Mouse (Mus musculus): Measurements from ENCODE around the gene Atp6v0a4.

The Atp6v0a4 gene

DNA sequence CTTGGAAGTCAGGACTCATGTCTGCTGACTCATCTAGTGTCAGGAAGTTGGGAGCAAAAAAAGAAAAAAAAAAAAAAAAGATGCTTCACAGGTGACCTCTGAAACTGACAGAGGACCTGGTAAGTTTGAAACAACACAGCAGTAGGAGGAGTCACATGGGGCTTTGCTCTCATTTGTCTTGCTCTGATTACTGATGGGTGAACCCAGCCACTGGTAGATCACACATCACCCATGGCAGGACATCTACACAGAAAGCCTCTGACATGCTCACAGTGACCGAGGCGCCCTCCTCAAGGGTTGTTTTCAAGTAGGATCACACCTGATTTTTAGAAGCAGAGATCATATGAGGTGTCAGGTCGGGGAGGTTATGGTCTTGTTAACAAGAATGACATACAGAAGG lies 1.1 kb upstream of the Atp6v0a4 start:
- DNase-seq (ENCODE audit: extremely low read depth, low read depth, low spot score) = no peak

DNA sequence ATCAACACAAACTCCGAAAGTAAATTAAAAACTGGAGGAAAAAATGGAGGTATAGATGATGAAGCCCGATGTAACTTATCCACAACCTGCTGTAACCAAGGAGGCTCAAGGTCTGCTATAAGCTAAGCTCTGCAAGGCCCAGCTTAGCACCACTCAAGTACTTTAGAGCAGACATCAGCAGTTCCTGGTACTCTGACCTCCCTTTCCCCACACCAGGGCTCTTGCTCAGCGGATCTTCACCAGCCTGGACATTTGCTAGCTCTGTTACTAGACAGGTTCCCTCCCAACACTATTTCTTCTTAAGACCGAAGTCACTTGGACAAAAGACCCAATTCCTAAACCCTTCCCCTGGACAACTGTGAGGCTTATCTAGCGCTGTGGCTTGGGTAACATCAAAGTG lies 496 bp upstream of the Atp6v0a4 start:
- DNase-seq (ENCODE audit: extremely low read depth, low read depth, low spot score) = no peak

DNA sequence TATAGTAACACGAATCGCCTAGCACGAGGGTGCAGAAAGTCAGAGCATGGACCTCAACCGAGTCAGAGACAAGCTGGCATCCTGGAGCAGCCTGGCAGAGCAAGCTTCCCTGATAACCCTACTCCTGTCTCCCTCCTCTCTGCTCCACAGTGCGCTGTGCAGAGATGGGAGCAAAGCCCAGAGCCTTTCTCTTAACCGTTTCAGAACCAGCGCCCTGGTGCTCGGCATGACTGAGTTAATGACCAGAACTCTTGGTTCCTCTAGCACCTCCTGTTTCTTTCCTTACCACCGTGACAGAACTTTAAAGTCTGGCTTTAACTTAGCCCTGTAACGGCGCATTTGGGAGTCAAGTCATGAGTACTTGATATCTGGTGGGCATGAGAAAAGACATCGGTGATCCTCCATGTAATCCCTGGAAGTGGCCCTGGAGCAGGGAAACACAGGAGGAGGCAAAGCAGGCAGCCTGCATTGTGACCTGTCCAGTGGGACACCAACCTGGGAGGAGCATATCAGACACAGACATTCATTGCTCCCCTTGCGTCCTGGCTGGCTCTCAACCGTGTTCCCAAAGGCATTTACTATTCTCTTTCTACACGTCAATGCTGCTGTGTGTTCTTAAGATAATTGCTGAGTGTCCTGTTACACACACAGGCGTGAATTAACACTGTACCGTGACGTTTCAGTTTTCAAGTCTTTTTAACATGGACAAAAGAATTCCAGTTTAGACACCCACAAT lies 747 bp downstream of the Atp6v0a4 start:
- DNase-seq (ENCODE audit: extremely low read depth, low read depth, low spot score) = no peak

DNA sequence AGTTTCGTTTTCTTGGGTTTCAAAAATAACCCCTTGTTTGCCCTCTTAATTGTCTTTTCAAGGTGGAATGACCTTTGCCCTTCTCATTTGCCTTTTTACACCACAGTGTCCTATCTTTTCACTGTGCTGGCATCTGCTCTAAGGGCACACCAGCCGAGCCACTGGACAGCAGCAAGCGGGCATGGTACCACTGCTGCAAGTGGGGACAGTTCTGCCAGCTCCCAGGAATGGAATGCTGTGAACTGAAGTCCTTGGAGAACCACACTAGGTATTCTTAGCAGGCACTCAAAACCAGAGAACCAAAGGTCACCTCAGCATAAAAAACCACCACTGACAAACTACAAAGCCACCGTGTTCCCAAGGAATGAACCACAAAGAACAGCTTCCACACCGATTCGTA lies 1.6 kb downstream of the Atp6v0a4 start:
- DNase-seq (ENCODE audit: extremely low read depth, low read depth, low spot score) = no peak

DNA sequence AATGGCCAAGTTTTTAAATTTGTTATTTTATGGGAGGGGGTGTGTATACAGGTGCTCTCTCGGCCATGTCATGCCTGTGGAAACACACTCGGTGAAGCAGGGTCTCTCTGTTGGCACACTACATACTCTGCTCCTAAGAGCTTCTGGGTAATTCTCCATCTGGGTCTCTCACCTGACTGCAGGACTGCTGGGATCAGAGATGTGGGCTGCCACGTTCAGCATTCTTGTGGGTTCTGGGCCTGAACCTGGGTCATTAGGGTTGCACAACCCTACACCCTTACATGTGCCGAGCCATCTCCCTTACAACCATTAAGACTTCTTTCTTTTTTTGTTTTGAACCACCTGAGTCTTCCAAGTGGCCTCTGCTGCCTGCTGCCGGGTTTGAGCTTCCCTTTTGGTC lies 2.5 kb downstream of the Atp6v0a4 start:
- DNase-seq (ENCODE audit: extremely low read depth, low read depth, low spot score) = no peak

DNA sequence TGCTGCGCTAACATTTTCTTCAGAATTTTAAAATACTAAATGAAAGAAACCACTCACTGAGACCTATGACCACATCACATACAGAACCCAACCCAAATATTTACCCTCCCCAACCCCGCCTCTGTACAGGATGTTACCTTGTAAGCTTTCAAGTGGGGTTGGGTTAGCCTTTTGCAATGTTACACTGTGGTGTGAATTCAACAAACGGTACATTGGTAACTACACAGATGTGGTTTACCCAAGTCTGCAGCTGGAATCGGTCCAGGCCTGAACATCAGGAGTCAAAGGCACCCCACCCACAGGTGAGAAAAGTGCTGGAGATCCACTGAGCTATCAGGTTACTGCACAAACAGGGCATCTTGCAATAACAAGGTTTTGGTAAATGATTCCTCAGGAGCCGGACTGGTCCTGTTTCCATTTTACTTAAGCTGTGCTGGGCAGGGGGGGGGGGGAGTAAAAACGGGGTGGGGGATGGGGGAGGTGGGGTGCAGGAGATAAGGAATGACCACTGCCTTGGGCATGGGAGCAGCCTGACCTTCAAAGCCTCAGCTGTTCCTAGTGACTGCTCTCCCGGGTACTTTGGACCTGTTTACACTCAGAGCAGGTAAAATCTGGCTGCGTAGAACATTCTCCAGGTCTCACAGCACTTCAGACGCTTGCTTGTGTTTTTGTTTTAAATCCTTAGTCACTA lies 3.6 kb downstream of the Atp6v0a4 start:
- DNase-seq (ENCODE audit: extremely low read depth, low read depth, low spot score) = no peak

DNA sequence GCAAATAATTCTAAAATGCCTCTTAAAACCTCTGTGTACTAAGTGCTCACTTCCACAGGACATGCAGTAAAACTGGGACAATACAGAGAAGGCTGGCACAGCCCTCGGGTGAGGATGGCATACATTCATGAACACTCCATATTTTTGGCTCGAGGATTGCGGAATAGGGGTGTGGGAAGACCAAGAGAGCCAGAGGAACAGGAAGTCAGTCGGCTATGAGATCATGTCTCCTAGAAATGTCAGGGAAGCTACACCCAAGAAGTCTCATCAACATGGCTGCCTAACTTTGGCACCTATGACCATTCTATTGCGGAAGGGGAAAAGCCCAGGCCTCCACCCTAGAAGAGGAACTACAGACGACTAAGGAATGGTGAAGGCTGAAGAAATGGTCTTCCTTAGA lies 6.0 kb downstream of the Atp6v0a4 start:
- DNase-seq (ENCODE audit: extremely low read depth, low read depth, low spot score) = no peak

DNA sequence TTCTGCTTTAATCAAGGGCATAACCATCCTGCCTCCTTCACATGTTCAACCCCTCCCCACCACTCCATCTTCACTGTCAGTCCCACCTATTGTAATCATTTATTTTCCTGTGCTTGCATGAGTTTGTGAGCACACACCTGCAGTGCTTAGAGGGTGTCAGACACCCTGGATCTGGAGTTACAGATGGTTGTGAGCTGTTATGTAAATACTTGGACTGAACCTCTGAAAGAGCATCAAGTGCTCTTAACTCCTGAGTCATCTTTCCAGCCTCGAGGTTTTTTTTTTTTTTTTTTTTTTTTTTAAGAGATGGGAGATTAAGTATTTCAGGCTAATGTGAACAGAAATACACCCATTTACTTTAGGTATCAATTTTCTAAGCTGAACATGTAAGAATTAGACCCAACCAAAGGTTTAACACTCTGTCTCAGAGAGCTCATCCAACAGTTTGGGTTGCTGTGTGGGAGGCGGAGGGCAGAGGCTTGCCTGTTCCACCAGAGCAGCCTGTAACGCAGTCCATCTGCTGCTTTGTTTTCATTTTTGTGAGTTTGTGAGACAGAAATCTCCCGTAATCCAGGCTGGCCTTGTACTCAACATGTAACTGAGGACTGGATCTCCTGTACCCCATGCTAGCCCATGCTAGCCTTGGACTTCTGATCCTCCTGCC lies 8.1 kb downstream of the Atp6v0a4 start:
- no peak for DNase-seq (ENCODE audit: extremely low read depth, low read depth, low spot score)

DNA sequence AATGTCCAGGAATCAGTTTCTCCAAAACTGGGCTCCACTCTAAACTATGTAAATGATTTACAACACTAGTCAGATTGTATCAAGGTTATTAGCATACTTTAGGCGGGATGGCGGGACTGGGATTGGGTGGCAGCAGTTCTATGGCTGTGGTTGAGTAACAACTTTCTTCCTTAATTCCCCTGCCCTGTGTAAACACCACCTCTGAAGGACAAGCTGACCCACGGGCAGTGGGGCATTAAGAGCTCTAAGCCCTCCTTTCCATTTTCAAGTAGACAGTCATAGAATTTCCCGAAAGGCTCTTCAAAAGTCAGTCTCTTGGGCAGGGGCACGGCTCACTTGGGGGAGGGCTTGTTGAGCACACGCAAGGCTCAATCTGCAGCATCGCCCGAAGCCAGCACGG lies 13.5 kb downstream of the Atp6v0a4 start:
- no peak for DNase-seq (ENCODE audit: extremely low read depth, low read depth, low spot score)

DNA sequence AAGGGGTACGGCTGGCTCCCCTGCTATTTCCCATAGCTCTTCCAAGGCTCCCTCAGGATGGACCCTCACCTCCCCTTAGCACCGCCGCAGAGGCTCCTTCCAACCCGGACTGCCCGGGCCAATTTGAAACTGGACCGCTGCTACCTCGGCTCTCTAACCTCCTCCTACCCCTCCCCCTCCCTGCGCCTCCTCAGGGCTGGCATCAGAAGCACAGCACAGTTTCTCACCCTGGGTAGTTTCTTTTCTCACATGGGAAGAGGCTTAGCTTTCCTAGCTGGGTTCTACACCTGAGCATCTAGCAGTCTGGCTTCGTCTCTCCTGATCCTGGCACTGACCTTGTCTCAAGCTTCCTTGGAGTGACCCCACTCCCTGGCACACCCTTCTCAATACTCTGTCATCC lies 14.5 kb downstream of the Atp6v0a4 start:
- DNase-seq (ENCODE audit: extremely low read depth, low read depth, low spot score) = no peak

DNA sequence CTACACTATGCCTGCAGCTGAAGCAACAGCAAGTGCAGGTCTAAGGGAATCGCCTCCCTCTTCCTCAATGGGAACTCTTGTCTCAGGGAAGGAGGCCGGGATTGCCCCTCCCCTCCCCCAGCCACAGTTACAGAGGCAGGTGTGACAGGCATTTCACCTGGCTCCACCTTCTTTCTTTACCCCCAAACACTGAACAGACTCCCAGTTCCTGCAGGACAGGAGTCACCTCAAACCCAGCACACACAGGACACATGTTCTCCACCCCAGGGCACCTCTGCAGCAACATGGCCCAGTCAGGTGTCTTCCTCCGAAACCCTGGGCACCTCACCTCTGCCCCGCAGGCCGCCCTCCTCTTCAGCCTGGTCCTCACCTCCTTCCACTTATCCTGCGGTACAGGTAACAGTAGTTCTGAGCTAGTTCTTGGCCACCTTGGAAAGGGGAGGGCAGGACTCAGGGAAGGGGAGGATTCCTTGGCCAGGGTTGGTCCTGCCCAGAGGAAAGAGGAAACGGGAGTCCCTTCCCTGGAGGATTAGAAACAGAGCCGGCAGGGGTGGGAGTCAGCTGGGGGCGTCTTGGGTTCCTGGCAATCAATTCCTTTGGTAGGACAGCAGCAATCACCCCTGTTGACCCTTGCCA lies 15.1 kb downstream of the Atp6v0a4 start, which contains the start of gene Tmem213:
Gene Tmem213 (plus strand): TSS at position 96 of the 636 bp plus-strand sequence.
- no peak for DNase-seq (ENCODE audit: extremely low read depth, low read depth, low spot score)

DNA sequence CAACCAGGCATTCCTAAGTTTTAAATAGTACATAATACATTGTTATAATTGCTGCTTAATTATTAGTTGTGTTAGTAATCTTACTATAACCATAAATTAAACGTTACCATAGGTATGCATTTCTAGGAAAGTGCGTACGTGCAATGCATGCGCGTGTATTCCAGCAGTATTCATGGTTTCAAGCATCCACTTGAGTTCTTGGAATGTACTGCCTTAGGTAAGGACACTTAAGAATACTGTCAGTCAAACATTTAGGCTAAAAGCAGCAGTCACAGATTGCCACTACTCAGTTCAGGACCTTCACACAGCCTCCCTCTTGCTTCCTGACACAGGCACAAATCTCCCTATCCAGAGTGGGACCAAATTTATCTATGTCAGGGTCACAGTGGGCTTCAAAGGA lies 15.9 kb downstream of the Atp6v0a4 start:
- DNase-seq (ENCODE audit: extremely low read depth, low read depth, low spot score) = no peak

DNA sequence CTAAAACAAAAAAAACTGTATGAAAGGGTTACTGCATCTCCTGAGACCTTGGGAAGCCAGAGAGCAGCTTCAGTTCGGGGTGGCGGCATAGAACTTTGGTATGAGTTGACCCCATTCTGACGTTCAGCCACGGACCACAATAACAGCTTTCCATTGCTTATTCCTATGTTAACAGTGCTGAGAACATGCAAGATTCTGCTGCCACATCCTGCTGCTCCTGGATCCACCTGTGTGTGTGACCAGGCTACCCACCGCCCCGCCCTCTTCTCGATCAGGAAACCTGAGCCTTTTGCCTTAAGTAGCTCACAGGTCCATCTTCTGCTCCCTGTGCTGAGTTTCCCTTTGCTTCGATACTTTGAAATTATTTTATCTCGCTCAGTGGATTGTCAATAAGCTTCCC lies 18.5 kb downstream of the Atp6v0a4 start:
- DNase-seq (ENCODE audit: extremely low read depth, low read depth, low spot score) = no peak

DNA sequence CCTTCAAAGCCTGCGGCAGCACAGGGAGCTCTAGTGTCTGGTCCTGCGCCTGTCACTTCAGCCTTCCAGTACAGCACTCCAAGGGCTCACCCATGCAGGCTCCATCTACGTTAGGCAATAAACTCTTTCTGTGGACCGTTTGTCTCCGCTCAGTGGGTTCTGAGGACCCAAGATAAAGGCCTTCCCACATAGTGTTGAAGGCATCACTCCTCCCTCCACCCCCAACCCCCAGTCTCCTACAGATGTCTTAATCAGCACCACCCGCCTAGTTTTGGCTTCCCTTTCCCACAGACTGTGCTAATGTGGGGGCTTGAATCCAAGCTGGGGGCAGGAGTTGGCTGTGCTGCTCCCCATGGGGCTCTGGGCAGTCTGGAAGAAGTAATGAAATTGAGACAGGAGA lies 20.6 kb downstream of the Atp6v0a4 start:
- DNase-seq (ENCODE audit: extremely low read depth, low read depth, low spot score) = no peak

DNA sequence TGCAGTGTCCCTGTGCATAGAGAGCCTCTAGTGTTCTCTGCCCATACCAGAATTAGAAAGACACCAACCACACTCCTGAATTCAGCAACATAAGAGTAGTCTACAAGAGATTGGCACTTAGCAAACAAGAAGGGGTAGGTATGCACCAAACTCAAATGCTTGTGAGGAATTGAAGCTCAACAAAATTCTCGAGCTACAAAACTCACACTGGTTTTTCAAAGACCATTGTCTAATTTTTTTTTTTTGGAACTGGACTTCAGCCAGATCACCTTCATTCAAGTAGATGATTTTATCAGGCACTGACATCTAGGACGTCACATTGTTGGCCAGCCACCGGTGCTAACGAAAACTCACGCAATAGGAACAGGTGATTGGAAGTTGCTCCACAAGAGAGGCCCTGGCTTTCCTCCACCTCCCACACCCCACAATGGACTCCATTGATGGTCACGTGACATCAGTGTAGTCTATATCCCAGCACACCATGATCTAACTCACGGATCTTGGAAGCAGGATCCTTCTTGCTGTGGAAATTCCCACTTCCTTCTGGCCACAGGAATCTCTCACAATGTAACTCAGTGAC lies 22.1 kb downstream of the Atp6v0a4 start:
- no peak for DNase-seq (ENCODE audit: extremely low read depth, low read depth, low spot score)

DNA sequence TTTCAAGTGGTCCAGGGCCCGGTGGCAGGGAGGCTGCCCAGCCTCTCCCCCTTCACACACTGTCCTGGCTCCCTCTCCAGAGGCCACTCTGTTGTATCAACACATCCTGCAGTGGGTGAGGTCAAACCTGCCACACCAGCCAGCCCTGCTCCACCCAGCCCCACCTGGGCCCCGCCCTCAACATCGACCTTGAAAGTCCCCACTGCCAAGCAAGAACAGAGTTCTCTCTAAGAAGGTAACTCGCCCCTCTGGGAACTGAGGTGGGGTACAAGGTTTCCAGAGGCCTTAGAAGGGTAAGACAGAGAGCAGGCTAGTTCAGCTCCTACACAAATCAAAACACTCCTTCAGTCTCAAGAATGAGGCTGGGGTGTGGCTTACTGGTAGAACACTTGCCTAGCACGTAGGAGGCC lies 27.4 kb downstream of the Atp6v0a4 start:
- DNase-seq (ENCODE audit: extremely low read depth, low read depth, low spot score) = no peak

DNA sequence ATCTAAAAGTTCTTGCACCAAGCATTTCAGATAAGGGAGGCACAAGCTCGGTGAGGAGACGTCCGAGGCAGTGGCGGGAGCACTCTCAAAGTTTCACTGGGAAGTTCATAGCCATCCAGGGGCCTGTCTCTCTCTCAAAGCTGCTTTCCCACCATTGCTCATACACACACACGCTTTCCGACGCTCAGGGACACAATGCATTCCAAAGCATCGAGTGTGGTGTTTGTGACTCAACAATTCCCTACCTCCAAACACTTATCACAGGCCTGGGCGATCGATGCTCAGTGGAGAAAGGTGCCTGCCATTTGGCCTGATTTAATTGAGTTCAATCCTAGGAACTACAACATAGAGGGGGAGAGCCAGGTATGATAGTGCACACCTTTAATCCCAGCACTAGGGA lies 29.7 kb downstream of the Atp6v0a4 start:
- DNase-seq (ENCODE audit: extremely low read depth, low read depth, low spot score) = no peak

DNA sequence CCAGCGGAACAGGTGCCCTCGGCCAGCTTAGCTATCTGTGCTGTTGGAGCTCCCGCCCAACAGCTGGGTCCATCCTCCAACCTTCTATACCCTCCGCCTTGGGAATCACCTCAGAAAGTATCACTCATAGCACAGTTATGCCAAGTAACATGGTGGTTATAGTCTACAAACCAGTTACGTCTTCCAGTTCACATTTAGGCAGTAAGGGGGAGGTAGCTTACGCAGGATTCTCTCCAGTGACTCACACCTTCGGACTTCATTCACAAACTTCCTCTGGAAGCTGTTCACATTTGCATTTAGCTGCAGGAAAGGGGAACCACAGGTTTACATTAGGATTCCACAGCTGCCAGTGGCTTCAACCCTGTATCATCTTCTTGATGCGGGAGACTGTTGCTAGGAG lies 31.8 kb downstream of the Atp6v0a4 start:
- no peak for DNase-seq (ENCODE audit: extremely low read depth, low read depth, low spot score)

DNA sequence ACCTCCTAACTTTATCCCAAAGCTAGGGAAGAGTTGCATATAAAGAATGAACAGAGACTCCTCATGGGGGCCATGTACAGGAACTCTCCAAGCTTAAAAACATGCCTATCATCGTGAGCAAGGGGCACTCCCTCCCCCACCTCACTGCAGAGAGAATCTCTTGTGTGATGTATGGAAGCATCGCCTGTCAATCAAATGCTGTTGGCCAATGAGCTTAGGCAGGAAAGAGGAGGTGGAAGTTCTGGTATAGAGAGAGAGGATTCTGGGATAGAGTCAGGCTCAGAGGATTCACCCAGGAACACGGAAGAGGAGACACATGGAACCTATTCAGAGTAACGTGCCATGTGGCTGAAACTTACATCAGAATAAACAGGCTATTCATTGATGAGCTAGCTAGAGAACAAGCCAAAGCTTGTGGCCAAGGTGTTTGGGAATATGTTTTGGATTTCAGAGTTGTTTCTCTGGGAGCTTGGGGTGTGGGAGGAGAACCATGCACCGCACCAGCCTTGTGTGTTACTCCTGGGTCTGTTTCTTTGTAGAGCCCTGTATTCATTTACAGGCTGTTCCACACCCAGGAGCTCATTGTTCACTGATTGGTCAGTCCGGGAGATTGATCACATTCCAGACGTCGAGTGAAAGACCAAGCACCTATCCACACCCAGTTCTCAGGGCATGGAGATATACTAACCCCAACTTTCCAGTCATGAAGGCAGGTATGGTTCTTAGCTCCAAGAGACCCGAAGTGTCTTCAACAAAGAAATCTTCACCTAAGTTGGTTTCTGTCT lies 37.0 kb downstream of the Atp6v0a4 start:
- no peak for DNase-seq (ENCODE audit: extremely low read depth, low read depth, low spot score)

DNA sequence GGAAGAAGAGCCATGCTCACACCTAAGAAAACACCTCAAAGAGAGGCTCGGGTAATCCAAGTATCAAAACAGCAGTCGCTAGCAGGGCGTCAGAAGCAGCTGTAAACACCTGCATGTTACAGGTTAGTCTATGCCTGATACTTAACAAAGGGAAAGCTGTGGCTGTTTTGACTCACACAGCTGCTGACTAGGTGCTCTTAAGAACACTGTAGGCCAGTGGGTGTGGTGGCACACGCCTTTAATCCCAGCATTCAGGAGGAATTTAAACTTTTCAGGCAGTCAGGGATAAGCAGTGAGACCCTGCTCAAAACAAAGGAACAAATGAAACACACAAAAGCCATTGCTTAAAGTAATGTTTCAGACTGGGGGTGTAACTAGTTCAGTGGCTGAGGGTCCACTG lies 41.2 kb downstream of the Atp6v0a4 start:
- no peak for DNase-seq (ENCODE audit: extremely low read depth, low read depth, low spot score)
